Mouse (Mus musculus) liver, embryonic 16.5 days (tissue): ENCODE data around the gene Il5. TPM values are rescaled to one million over a fixed set of nuclear protein-coding genes. Genes with fewer than 3 reads are reported as not detected.

Experiments
- ATAC-seq: fragments of 200-750 bp; cut with Nextera tagmentation; 2 replicates; pipeline ENCODE4 v1.8.0; 2017; ENCODE audit warnings: low read depth, mild to moderate bottlenecking, moderate number of reproducible peaks, moderate library complexity
- H3K27ac ChIP-seq: fragments of 300-500 bp; sonication (generic); 2 replicates; pipeline ENCODE4 v1.5.1; 2014; ENCODE audit warnings: mild to moderate bottlenecking, low read length
- H3K27me3 ChIP-seq: fragments of 300-500 bp; sonication (generic); 2 replicates; pipeline ENCODE4 v1.6.1; 2014; ENCODE audit warnings: low read depth, low read length, mixed read lengths; ENCODE audit not compliant: control insufficient read depth, insufficient read depth
- H3K36me3 ChIP-seq: fragments of 300-500 bp; sonication (generic); 2 replicates; pipeline ENCODE4 v1.6.1; 2014; ENCODE audit warnings: mild to moderate bottlenecking; ENCODE audit not compliant: control insufficient read depth, insufficient read depth
- H3K4me1 ChIP-seq: fragments of 300-500 bp; sonication (generic); 2 replicates; pipeline ENCODE4 v1.6.1; 2014; ENCODE audit warnings: low read depth, low read length, mixed read lengths; ENCODE audit not compliant: control insufficient read depth
- H3K4me2 ChIP-seq: fragments of 300-500 bp; sonication (generic); 2 replicates; pipeline ENCODE4 v1.6.1; 2014; ENCODE audit warnings: low read depth, low read length, mixed read lengths
- H3K4me3 ChIP-seq: fragments of 300-500 bp; sonication (generic); 2 replicates; pipeline ENCODE4 v1.5.1; 2014; ENCODE audit warnings: low read depth, mild to moderate bottlenecking, low read length
- H3K9ac ChIP-seq: fragments of 300-500 bp; sonication (generic); 2 replicates; pipeline ENCODE4 v1.6.1; 2014; ENCODE audit warnings: low read depth, low read length
- H3K9me3 ChIP-seq: fragments of 300-500 bp; sonication (generic); replicated peaks from 2 replicates; pipeline ENCODE4 v1.6.1; 2016; ENCODE audit warnings: low read length; ENCODE audit not compliant: control insufficient read depth
- WGBS: fragments of 180-500 bp; shearing (Covaris S2); extraction: QIAGEN DNeasy Blood & Tissue Kit; methylation state at CpG from one replicate; pipeline ENCODE4 v1.1.7; 2014; ENCODE audit not compliant: insufficient replicate concordance; 5-methylcytosine and 5-hydroxymethylcytosine counted together
- polyA plus RNA-seq: library from polyadenylated mRNA; unstranded; fragments of >200 nt; fragmentation: Nextera tagmentation; extraction: Ambion mirVana; gene quantifications from 2 replicates; pipeline ENCODE4 v1.2.1, GENCODE M21; 2015

Il5 gene
- polyA plus RNA-seq, 1 experiment from 2014 or later, result not detected

DNA sequence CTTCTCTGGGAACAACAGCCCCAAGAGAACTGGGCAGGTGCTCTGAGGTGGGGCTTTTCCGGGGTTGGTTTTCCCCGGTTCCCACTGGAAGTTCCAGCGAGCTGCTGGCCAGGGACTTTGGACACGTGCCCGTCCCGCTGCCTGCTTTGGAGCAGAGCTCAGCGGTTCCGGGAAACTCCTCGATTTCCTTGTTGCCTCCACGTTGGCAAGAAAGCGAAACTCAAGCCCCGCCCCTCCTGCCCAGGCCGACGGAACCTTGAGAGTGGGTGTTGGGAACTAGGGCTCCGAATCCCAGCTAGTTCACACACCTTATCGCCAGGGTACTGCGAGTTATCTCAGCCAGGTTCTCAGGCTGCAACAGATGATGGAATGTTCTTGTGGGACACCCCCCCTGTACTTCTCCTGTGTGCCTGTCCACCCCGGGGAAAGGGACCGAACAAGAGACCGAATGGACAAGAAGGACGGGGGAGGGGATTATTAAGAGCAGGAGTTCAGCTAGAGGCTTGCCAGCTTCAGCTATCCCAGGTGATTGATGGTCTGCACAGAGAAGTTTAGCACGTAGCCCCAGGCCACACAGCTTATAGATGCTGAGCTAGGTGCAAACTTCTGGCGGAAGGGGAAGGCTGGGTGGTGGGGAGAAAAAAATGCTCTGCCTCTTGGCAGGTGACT, 42.4 kb downstream of the Il5 start:
- H3K9ac ChIP-seq, result peak overlapping the region; percentile 38
- H3K4me3 ChIP-seq, result peak overlapping the region; percentile 43
- H3K4me1 ChIP-seq, result peaks cover 24% of the 10 kb centered on the region
- H3K27me3 ChIP-seq, result no peaks in the 10 kb centered on the region
- H3K27ac ChIP-seq, result peak overlapping the region; percentile 84
- no peaks in the 10 kb centered on the region for H3K36me3 ChIP-seq
- WGBS, result 2% methylated on average over 23 of the region's 23 CpGs
- H3K9me3 ChIP-seq, result no peaks in the 10 kb centered on the region
- H3K4me2 ChIP-seq, result peak overlapping the region; percentile 60
- no peak for ATAC-seq

DNA sequence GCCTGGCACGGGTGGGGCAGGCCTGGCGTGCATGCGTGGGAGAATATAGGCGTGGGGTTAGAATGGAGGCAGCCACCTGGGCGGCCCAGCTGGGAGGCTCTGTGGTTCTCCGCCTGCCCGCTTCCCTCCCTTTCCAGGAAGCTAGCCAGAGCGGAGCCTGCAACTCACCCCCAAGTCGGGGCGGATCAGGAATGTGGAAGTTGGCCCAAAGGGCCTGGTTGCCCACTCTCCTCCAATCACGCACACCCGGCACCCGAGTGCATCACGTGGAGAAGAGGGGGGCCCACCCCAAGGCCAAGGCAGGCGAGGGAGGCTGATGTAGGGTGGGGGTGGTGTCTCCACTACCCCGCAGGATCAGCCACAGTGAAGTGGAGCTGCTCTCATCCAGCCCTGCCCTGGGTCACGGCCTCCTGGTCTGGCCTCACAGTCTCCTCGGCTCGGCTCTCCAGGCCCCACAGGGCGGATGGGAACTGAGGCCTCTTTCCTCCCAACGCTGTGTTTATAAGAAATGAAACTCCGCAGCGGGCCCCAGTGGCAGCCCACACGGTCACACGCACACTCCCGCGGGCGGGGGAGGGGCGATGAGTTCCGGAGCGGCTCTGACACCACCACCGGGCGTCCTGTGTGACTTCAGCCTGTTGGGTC, 43.0 kb downstream of the Il5 start:
- WGBS, result under 1% methylated on average over 33 of the region's 33 CpGs
- no peaks in the 10 kb centered on the region for H3K9me3 ChIP-seq
- peak overlapping the region; percentile 84 for H3K27ac ChIP-seq
- peaks cover 1% of the 10 kb centered on the region; the same call in 1 of the 2 replicates for H3K27me3 ChIP-seq
- H3K4me1 ChIP-seq, result peaks cover 24% of the 10 kb centered on the region
- peak overlapping the region; percentile 43 for H3K4me3 ChIP-seq
- peak; percentile 71 for ATAC-seq
- peak overlapping the region; percentile 49 for H3K9ac ChIP-seq
- peak overlapping the region; percentile 60 for H3K4me2 ChIP-seq
- no peaks in the 10 kb centered on the region for H3K36me3 ChIP-seq

DNA sequence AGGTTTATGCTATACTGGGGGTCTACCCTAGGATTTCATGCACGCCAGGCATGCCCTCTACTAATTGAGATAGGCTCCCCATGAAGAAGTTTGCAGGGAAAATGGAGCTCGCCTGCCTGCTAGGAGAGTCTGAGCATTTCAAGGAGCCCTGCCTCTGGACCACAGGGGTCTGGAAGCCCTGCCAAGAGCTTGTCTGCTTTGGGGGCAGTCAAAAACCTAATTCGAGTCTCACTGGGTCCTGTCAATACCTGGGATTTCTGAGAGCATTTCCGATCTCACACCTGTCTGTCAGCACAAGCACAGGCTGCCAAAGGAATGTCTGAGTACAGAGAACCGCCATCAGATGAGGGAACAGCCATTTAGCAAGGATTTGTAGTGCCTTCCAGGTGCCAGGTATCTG, 44.0 kb downstream of the Il5 start:
- Histone ChIP-seq H3K4me1 (peaks cover 29% of the 10 kb centered on the region), H3K4me2 (no peak overlapping the region), H3K27ac (no peak overlapping the region), H3K36me3 (no peaks in the 10 kb centered on the region), H3K27me3 (peaks cover 6% of the 10 kb centered on the region; the same call in 1 of the 2 replicates), H3K9me3 (no peaks in the 10 kb centered on the region), H3K9ac (no peak overlapping the region), H3K4me3 (no peak overlapping the region)
- WGBS, result 53% methylated on average over 5 of the region's 5 CpGs
- no peak for ATAC-seq

DNA sequence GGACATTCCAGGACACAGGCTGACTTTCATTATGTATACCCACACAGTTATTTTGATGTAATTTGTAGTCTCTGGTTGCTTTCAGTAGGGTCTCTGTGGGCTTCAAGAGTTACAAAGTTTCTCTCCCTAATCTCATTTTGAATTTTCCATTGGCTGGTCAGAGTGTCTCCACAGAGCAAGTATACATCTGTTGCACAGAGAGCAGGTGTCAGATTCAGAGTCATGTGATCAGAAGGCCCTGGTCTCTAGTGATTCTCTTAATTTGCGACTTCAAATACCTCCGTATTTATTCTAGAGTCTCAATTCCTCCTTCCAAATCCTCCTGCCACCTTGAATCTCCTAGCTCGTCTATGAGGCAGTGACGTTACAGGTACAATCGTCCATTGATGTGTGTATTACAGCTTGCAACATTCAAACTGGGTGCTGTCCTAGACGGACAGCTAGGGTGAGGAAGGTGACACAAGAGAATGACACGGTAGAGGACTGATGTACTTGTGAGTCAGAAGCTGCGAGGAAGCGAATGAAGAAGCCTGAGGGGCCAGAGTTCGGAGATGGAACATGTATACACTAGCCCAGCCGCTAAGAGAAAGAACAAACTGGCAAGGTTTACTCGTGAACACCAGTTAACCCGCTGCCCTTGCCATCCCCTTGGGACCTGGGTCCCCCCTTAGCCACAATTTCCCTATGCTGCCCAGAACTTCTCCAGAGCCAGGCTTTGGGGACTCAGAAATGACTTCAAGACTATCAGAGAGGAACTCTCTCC, 48.0 kb downstream of the Il5 start:
- Histone ChIP-seq H3K27me3 (peaks cover 18% of the 10 kb centered on the region), H3K9me3 (no peaks in the 10 kb centered on the region), H3K4me2 (no peak overlapping the region), H3K4me1 (peaks cover 18% of the 10 kb centered on the region), H3K27ac (no peak overlapping the region), H3K36me3 (no peaks in the 10 kb centered on the region; the same call in 1 of the 2 replicates), H3K9ac (no peak overlapping the region), H3K4me3 (no peak overlapping the region)
- 57% methylated on average over 13 of the region's 13 CpGs for WGBS
- no peak for ATAC-seq

DNA sequence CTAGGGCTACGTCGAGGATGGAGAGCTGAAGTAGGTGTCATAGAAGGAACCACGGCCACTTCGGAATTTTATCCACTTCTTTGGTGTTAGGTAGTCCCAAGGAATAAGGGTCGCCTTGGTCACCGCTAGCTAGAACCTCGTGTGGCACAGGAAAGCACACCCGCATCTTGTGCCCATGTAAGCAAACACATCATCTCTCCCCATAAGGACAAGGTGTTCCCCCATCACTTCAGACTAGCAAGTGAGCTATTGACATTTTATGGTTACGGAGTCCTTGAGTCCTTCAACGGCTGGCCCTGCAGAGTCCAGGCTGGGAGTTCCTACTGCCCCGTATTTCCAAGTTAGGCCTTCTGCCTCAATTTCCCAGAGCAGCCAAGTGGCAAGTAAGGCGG, 48.6 kb downstream of the Il5 start:
- Histone ChIP-seq H3K9ac (no peak overlapping the region), H3K4me3 (peak overlapping the region; percentile 67), H3K4me2 (peak overlapping the region; percentile 54), H3K27me3 (peaks cover 18% of the 10 kb centered on the region), H3K27ac (no peak overlapping the region), H3K36me3 (no peaks in the 10 kb centered on the region; the same call in 1 of the 2 replicates), H3K9me3 (no peaks in the 10 kb centered on the region), H3K4me1 (peaks cover 15% of the 10 kb centered on the region)
- ATAC-seq, result no peak
- 46% methylated on average over 12 of the region's 12 CpGs for WGBS

DNA sequence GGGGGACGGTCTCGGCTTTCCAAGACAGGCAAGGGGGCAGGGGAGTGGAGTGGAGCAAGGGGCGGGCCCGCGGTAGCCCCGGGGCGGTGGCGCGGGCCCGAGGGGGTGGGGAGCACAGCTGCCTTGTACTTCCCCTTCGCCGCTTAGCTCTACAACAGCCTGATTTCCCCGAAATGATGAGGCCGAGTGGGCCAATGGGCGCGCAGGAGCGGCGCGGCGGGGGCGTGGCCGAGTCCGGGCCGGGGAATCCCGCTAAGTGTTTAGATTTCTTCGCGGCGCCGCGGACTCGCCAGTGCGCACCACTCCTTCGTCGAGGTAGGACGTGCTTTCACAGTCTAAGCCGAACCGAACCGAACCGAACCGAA, 49.1 kb downstream of the Il5 start, which contains the start of gene Irf1:
Irf1 (plus strand) TSS at position 255 of the 365 bp plus-strand sequence.
- Histone ChIP-seq H3K4me3 (peak within 1 kb of the TSS; percentile 67), H3K4me2 (peak within 1 kb of the TSS; percentile 54), H3K27ac (peak within 1 kb of the TSS; percentile 78), H3K9ac (peak within 1 kb of the TSS; percentile 63), H3K36me3 (no peaks in the 10 kb centered on the region; the same call in 1 of the 2 replicates), H3K9me3 (no peaks in the 10 kb centered on the region), H3K4me1 (peaks cover 11% of the 10 kb centered on the region), H3K27me3 (peaks cover 18% of the 10 kb centered on the region)
- peak; percentile 89 for ATAC-seq
- WGBS, result 0% methylated on average over 40 of the region's 40 CpGs

DNA sequence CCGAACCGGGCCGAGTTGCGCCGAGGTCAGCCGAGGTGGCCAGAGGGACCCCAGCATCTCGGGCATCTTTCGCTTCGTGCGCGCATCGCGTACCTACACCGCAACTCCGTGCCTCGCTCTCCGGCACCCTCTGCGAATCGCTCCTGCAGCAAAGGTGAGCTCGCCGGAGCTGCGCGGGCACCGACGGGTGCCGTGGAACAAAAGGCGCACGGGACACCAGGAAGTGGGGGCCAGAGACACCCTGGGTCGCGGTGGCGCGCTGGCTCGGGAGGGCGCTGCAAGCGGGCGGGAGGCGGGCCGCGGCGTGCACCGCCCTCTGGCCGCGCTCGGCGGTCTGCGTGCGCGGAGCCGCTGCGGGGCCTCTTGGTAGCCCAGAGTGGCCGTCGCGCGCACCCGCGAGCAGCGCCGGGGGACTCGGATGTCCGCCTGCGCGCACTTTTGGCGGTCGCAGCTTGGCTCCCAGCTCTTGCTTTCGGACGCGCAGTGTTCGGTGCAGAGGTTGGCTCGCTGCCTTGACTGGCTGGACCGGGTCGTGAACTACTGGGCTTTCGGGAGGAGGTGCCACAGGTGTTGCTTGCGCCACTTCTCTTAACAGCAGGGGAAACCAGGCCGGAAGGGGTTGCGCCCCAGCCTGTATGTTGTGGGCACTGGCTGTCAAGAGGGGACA, 49.7 kb downstream of the Il5 start:
- ATAC-seq, result peak; percentile 74
- WGBS, result under 1% methylated on average over 72 of the region's 75 CpGs
- H3K9ac ChIP-seq, result peak overlapping the region; percentile 63

DNA sequence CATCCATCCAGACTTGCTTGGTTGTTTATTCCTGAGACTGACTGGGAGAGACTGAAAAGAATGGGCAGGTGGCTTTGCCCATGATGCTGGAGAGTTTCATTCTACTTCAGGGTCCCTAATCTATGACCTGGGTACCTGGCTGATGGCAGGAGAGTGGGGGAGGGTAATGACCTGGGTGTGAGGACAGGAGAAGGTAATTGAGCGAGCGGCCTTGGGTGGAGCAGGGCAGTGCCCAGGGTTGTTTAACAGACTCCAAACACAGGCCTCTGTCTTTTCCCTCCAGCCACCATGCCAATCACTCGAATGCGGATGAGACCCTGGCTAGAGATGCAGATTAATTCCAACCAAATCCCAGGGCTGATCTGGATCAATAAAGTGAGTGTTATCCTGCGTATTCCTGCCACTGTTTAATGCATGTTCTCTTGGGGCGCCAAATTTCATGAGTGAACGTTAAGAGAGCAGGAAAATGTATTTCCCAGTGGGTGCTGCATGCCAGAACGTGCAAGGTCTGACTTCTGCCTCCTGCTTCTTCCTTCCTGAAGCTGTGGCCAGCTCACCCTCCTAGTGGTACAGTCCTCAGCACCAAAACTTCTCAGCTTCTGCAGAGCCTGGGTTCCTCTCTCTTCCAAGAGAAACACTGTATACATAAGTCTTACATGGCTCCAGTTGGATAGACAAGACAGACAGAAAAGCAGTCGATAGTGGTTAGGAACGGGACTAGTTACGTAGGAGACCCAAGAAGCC, 50.6 kb downstream of the Il5 start:
- WGBS, result 50% methylated on average over 11 of the region's 11 CpGs
- peaks cover 2% of the 10 kb centered on the region for H3K36me3 ChIP-seq
- H3K4me3 ChIP-seq, result peak overlapping the region; percentile 67
- peaks cover 18% of the 10 kb centered on the region for H3K27me3 ChIP-seq
- peaks cover 11% of the 10 kb centered on the region for H3K4me1 ChIP-seq
- no peak overlapping the region for H3K27ac ChIP-seq
- no peak overlapping the region for H3K9ac ChIP-seq
- peak overlapping the region; percentile 54 for H3K4me2 ChIP-seq
- no peak for ATAC-seq
- H3K9me3 ChIP-seq, result no peaks in the 10 kb centered on the region

More for the DNA sequence above, 49.7 kb downstream of the Il5 start:
- Histone ChIP-seq H3K4me3 (peak overlapping the region; percentile 67), H3K9me3 (no peaks in the 10 kb centered on the region), H3K4me2 (peak overlapping the region; percentile 54), H3K27me3 (peaks cover 18% of the 10 kb centered on the region), H3K27ac (peak overlapping the region; percentile 78), H3K4me1 (peaks cover 11% of the 10 kb centered on the region), H3K36me3 (no peaks in the 10 kb centered on the region; the same call in 1 of the 2 replicates)
